Mouse (Mus musculus): Measurements from ENCODE around the gene Sap30bp. TPM values are rescaled to one million over a fixed set of nuclear protein-coding genes. Genes with fewer than 3 reads are reported as not detected.

Gene Sap30bp
- total RNA-seq (2021) = 10 to 100 TPM; 31.8 to 44.5 TPM
- 31.4 and 33.8 TPM in 2 replicates for polyA plus RNA-seq (2012; rRNA removed)
- long read RNA-seq, transcript Sap30bp-203 (11 exons, 3,654 nt) = major isoform, 28 of 40 reads
- long read RNA-seq, partial matches to known transcripts = 9 of 40 reads
- long read RNA-seq, other reads (novel, unspliced or antisense) = 3 of 40 reads

DNA sequence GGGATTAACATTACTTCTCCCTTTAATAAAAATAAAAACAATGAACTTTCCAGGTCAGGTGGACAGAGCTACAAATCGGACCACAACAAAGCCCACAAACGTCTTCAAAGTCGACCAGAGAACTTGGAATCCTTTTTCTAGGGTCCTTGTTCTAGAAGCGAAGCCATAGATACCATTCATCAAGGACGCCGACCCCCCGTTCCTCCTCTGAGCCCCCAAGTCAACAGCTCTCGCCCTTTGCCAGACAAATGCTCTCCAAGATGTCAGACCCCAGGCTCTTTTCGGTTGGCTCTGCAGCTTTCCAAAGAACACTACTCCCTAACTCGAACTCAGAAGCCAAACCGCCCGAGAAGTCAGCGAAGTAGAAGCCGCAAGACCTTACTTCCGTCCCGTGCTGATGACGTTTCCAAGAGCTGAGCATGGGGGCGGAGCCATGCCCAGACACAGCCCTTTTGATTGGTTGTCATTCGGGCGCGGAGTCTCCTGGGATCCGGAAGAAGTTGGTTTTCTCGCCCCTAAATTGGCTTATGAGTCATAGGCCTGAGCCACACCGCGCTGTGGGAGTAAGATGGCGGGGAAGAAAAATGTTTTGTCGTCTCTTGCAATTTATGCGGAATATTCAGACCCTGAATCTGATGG lies at the start of gene Sap30bp, which contains the start of gene Recql5:
TSS of gene Sap30bp (plus strand) at position 175 of the 639 bp plus-strand sequence.
TSS of gene Recql5 (minus strand) at position 370 of the 639 bp plus-strand sequence.
- DNase-seq = peak; percentile 97

DNA sequence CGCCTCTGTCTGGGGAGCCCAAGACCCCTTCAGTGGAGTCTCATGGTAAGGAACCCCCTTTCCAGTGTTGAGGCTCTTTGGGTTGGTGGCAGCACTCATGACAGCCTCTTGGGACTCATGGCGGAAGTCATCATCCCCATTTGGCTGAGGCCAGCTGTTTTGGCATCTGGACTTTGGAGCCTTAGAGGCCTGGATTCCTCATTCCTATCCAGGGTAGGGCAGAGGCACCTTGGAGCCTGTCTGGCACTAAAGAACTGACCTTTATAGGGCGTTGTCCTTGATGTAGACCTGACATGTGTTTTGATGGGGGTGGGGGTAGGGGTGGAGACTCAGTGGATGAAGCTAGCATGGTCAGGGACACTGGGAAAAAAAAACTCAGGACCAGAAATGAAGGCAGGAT lies 48.7 kb upstream of the Sap30bp start:
- DNase-seq = no peak

DNA sequence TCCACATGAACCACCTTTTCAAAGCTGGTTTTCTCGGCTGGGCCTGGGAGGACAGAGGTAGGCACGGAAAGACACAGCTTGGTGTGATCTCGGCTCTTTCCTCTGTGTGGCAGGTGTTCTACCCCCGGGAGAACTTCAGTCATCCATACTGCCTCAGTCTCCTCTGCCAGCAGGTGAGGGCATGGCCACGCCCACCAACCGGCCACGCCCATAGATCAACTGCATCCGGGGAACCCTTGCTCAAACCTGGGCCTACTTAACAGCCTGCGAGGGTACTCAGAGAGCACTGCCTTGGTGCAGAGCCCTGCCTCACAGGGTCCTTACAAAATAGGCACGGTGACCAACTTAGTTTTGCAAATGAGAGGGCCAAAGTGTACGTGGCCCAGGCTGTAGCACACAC lies 47.8 kb upstream of the Sap30bp start:
- DNase-seq = no peak

DNA sequence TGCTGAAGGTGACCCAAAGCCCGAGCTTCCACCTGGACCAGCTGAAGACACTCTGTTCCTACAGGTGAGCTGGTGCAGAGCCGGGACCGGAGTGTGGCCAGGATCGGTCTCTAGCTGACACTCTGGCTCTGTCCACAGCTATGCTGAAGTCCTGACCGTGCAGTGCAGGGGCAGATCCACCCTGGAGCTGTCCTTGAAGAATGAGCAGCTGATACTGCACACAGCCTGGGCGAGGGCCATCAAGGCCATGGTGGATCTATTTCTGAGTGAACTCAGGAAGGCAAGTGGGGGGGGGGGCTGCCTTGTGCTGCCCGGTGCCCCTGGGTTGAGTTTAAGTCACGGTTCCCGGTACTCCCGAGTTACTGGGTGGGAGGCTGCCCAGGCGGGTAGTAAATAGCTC lies 46.6 kb upstream of the Sap30bp start:
- DNase-seq = peak; percentile 49

DNA sequence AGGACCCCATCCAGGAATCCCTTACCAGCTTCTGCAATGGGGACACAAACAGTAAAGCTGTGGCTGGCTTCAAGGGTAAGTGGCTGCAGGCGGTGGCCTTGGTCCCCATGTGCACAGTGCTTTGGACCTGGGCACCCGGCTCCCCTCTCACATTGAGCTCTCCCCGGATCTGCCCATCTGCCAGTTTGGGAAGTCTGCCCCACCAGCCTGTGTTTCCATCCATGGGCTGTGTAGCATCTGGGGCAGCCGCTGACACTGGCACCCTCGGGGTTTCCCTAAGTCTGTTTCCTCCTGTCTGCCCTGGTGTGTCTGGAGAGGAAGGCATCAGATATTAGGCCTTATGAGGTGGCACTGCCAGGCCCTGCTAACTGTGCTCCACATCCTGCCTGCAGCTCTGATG lies 45.1 kb upstream of the Sap30bp start:
- no peak for DNase-seq

DNA sequence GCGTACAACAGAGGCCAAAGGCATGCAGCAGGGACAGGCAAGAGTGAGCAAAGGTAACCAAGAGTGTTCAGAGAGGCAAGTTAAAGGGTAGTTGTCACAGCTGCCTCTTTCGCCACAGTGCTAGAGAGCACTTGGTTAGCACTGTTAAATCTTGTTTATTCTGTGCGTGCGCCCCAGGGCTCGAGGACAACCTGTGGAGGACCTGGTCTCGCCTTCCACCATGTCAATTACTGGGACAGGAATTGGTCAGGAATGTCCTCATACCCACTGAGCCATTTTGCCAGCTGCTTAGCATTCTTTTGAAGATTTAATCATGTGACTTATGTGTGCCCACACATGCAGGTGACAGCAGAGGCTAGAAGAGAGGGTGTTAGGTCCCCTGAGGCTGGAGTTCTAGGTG lies 43.9 kb upstream of the Sap30bp start:
- no peak for DNase-seq

DNA sequence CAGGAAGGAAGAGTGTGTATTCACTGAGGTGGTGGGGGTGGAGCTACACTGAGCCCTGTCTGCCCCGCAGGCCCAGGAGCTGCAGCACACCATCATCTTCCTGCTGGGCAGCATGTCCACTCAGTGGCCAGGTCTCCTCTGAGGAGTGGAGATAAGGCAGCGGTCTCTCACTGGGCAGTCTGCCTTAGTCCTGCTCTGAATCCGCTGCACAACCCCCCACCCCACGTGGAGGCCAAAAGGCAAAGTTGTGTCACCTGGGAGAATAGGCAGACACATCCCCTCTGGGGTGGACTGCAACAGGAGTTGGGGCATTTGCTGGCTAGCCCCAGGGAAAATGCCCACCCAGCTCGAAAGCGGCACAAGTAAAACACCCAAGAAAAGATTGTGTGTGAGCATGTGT lies 40.9 kb upstream of the Sap30bp start:
- DNase-seq = no peak

DNA sequence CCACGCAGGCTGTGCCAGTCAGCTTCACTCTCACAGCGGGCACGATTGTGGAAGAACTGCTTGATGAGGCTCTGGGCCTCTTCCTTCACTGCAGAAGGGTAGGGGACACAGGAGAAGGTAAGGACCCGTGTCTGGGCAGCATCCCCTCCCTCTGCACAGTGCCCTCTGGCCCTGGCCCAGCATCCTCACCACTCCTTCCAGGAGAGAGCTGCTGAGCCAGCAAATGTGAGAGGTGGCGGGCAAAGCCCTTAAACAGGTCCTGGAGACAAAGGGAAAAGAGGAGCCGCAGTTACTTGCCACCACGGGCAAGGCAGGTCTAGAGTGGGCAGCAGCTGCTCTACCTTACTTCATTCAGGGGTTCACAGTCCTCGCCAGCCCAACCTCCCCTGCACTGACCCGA lies 40.0 kb upstream of the Sap30bp start:
- DNase-seq = no peak

DNA sequence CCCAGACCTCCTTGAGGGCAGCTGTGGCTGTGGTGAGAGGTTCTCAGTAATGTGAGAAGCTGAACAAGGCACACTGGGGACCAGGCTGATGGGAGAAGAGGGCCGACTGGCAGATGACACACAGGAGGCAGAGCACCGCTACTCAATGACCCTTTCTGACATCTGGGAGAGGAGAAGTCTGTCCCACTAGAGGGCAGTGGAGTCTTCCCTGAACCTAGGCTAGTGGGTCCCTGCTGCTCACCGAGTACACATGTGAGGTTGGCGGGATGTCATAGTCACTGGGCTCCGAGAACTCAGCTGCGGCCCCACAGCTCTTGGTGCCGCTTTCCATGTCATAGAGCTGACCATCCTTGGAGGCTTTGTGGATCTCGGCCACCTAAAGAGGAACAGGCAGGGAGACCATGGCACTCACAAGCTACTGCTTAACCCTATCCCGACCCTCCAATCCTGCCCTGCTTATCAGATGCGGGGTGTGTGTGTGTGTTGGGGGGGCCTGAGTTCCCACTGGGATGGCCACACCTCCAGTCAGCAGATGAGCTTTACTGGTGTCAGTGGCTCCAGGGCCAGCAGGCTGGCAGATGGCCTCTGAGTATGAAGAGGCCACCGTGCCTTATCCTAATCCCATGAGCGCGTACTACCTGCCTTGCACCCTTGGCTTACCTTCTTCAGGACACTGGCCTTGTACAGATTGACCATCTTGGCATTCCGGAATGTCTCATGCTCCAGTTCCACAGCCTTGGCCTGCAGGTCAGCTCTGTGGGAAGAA lies 38.1 kb upstream of the Sap30bp start:
- no peak for DNase-seq

DNA sequence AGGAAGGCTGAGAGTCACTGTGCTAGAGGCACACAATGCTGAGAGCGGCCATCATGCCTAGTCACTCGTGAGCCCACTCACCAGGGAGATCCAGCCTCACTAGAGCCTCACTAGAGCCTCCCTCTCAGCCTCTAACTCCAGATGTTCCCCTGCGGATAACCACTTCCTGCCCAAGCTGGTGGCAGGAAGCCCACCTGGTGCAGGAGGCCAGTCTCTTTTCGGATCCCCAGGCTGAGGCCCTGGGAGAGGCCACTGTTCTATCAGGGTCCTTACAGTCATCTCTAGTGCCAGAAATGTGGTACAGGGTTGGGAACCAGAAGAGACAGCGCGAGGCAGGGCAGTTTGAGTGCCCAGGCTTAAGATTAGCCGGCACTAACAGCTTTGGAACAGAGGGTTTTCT lies 34.6 kb upstream of the Sap30bp start:
- DNase-seq = no peak

DNA sequence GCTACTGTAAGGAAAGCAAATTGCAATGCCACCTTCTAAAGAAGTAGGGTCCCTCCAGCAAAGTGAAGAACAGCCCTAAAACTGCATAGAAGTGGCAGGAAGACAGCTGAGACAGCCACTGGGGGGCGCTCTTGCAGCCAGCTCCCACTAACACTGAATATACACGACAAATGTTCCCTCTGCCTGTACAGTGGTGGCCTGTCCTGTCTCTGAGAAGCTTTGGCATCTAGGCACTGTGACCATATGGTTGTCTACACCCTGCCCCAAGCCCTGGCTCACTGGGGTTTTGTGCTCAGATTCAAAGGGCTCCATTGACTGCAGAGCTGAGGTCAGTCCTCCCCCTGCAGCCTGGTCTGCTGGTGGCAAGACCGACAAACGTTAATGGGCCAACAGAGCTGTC lies 34.2 kb upstream of the Sap30bp start:
- DNase-seq = no peak

DNA sequence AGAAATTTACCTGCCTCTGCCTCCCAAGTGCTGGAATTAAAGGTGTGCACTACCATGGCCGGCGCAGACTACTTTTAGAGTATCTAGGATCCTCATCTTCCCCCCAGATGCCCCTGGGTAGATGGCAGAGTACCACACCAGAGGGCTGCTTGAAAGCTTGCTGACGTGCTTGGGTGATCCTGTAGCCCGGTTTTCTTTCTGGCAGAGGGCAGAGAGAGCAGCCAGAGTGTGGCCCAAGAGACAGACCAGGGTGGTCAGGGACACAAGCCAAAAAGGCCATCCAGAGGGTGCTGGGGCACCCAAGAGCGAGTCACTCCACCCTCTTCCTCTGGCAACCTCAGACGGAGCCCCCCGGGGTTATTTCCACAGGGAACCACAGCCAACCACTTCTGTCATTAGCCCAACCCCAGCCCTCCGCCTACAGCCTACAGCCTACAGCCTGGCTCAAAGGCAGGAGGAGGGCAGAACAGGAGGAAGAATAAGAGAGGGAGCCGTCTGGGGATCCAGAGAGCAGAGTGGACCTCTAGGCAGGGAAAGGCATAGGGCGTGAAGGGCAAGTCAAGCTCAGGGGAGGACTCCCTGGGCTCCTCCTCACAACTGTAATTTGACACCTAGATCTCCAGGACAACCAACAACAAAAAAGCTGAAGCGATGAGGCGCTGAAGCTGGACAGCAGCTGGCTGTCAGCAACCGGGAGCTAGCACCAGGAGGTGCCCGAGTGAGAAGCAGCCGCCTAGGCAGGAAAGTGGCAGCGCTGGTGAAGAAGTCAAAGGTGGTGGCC lies 33.4 kb upstream of the Sap30bp start, which contains the start of gene Smim5:
TSS of gene Smim5 (plus strand) at position 481 of the 781 bp plus-strand sequence.
- DNase-seq = no peak

DNA sequence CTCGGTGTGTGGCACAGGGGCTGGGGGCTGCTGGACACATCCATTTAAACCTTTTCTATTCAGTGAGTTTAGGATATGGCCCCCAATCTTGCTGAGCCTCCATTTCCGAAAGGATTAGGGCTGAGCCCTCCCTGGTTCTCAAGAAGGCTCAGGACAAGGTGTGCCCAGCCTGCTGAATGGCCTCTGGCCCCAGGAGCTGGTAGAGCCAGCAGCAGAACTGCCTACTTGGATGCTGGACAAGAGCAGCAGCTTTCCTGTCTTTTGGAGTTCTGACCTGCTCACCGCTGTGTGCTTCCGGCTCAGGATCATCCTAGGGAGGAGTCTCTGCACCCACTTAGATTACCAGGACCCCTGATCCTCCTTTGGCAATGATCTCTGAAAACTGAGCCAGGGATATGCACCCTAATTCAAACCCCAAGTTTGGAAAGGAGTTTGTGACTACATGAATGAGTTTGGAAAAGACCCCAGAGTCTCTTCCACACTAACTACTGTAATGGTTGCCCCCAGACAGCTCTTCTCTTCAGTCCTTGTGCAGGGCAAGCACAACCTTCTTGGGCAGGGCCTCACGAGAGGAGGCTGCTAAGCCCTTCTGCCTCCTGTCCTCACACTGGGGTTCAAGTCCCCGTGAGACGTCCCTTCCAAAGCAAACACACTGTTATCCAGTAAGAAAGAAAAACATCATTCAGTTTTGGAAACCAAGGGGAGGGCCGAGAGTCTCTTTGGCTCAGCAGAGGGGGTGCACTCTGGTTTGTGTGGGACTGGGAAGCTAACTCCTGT lies 32.3 kb upstream of the Sap30bp start:
- DNase-seq = no peak

DNA sequence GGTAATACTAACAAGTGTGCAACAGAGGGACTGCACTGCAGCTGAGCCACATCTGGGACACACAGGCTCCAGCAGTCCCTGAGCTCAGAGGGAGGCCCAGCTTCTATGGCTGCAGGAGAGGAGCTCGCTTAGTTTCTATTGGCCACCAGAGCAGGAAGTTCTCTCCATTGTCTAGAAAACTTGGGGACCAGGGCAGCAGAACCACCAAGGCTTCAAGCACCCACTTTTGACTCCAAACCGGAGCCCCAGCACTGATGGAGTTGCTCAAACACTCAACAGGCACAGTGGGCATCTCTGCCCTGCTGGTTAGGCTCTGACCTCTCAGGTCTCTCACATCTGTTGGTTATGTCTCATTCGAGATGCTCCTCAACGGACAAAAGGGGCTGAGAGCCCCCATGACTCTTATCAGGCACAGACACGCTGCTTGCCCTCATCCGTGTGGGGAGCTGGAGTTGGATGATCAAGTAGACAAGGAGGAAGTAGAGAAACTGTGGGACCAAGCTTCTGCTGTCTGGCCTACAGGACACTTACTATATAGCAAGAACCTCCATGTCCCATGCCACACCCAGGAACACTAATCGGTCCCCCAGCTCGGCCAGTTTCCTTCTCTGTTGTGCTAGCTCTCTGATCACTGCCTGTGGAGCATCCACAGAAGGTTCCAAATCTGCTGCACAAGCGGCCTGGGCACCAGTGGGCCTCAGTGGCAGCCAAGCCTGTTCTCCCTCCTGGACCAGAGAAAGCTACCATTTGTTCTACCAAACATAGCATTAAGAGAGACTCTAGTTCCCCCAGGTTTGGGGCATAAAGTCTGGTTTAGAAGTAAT lies 31.5 kb upstream of the Sap30bp start:
- no peak for DNase-seq

DNA sequence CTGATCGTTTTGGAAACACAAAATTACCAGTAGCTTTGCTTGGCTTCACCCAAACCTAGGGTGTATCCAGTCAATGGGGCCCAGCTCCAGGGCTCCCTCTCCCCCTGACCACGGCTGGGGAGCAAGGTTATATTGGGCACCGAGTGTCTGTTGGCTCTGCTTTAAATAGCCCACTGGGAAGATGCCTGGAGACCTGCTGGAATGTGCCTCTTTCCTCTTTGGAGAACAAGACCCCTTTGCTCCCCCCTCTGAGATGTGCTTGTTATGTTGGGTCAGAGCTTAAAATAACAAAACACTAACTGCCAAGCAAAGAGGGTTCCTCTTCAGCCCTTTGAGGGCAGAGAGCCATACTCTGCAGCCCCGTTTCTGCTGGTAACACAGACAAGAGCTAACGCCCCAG lies 30.9 kb upstream of the Sap30bp start:
- no peak for DNase-seq

DNA sequence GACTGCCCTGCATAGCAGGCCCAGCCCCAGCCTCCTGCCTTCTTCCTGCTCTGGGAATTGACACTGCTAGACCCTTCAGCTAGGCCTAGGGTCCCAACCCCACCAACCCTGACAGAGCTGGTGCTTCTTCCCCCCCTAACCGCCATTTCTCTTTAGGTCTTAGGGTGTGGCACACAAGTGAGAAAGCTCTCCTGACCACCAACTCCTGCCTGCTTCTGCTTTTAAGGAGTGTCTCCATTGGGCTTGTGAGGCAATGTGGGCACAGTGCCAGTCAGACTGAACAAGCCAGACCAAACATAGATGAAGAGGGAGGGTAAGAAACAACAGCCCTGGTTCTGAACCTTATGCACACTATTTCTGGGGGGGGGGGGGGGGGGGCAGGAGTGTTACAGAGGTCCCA lies 30.3 kb upstream of the Sap30bp start:
- no peak for DNase-seq

DNA sequence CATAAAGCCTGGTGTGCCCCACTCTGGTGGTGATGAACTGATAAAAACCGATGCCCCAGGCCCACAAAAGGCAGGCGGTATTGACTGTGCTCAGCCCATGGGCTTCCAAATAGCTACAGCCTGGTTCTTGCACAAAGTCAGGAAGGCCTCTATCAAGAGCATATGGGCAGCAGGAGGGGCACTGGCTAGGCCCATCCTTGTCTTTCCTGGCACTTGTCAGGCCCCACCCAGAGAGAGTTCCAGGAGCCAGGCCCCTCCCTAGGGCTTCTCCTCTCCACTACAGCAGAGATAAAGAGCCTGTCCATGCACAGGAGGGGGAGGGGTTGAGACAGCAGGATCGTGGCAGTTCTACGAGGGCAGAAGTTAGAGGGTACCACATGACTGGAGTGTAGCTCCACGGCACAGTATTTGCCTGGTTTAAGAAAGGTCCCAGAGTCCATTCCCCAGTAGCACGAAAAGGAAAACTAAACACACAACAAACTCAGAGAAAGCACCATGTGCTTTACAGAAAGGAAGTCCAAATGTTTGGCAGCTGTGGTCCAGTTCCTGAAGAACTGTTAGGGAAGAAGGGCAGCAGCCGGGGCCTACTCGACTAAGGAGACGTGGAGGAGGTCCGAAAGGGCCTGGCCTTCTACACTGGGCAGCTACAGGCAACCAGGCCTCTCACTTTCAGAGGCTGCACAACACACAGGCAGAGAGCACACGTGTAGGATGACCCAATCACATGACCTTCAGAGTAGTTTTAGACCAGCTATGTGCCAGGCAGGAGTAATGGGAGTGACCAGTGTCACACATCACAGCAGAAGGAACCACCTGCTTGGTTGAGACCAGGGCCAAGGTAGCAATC lies 29.5 kb upstream of the Sap30bp start:
- DNase-seq = no peak

DNA sequence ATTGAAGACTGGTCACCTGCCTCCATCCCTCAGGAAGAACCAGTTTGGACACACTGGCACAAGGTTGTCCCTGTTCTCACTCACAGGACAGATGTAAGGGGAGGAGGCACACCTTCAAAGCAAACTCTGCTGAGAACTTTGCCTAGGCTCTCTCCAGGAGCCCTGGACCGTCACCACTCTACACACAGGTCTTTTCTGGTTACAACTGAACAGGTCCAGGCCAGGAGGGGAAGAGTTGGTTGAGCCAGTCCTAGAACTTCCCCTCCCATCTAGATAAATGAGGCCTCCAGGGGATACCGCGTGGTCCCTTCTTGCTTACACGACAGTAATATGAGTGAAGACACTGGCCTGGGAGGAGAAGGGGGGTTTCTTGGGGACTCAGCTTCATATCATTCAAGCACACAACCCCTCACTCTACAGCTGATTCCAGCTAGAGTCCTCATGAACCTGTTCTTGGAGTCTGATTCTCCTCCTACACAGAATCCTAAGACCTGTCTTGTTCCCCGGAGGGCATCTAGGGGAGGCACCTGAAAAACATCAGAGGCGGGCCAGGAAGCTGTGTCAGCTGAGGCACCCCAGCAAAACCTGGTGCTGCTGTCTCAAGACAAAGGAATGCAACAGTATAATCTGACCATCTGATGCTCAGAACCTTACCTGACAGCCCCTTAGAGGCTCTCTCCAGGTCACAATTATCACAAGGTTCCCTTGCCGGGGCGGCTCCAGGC lies 28.7 kb upstream of the Sap30bp start:
- DNase-seq = no peak
